Mouse (Mus musculus): ENCODE results near the gene Patl1.
"Not testable (repeated sequence)": the region's sequence is repeated elsewhere in the genome, so short reads cannot be mapped to it uniquely, and the experiment has no call there.

Patl1 gene

DNA sequence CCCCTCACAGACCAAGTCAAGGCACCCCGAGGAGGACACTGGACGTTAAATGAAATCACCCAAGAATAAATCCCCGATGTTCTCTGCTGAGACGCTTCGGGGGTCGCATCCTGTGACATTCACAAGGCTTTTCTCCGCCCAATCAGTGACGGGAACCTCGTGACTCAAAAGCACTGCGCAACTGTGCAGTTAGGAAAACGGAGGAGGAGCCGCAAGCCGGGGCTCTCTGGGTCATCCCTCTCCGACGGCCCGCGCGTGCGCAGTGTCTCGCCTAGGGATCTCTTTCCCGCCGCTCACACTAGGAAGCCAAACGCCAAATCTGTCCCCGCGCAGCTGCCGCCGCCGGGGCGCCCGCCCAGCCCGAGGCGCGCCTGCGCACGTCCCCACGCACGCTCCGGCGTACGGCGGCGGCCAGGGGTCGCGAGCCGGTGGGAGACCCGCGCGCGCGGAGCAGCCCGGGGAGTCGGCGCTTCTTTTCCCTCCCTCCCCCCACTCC, at the start of gene Patl1:
TSS of gene Patl1 (plus strand) at position 363 of the 496 bp plus-strand sequence.
- DNase-seq: peak; percentile 98

DNA sequence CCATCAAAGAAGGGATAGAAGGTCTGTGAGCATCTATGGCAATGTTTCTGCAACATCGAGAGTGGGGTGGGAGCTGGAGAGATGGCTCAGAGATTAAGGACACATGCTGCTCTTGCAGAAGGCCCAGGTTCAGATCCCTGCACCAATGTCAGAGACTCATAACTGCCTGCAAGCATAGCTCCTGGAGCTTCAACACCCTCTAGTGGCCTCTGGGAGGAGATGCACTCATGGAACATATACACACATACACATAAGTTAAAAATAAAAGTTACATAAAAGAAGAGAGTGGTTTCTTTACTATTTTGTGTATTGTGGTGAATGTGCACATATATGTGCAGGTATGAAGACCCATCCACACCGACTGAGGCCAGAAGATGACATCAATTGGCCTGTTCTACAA, 44.4 kb upstream of the Patl1 start:
- DNase-seq: no peak

DNA sequence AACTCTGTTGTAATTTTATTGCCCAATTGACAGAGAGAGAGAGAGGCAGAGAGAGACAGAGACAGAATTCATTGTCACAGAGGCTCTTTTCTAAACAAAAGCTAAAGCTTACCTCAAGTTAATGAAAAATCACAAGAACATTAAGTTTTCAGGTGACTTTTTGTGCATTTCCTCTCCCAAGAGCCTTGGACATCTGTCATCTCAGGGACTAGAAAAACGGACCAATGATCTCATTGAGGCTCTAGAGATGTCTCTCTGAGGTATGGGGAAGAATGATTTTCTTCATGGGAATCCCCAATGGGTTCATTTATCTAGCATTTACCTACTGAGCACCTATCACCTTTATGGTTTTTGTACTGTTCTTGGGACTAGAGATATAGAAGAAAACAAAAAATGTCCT, 37.2 kb upstream of the Patl1 start, which contains the start of gene Olfr1419:
TSS of gene Olfr1419 (minus strand) at position 101 of the 400 bp plus-strand sequence.
- DNase-seq: no peak

DNA sequence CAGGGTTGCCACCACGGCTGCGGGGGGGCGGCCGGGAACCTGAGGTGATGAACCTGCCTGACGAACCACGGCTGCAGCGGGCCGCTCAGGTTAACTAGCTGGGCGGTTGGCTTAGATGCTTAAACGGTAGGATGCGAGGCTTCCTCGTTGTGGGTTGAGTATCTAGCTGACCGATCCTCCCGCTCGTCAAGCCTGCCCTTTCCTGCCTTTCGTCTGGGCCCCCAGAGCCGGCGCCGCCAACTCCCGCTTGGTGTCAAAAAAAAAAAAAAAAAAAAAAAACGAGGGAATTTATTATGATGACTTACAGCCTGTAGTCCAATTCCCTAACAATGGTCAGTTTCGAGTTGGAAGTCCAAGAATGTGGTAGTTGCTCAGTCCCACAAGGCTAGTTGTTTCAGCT, 33.8 kb upstream of the Patl1 start:
- DNase-seq: not testable (repeated sequence)

DNA sequence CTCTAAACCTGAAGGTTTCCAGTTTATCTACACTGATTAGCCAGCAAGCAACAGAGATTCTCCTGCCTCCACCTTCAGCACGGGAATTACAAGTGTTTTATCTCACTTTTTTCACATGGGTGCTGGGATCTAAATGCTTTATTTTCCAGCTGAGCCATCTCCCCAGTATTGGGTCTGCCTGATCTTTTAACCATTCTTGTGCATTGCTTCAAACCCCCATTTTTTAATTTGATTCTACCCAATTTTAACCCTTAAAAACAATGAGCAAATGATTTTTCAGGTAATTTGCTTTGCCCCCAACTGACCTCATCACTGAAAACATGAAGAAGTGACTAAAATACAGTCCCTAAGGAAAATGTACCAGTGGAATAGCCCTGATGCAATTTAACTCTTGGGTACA, 25.9 kb upstream of the Patl1 start, which contains the start of gene Olfr1420:
TSS of gene Olfr1420 (plus strand) at position 301 of the 400 bp plus-strand sequence.
- no peak for DNase-seq

DNA sequence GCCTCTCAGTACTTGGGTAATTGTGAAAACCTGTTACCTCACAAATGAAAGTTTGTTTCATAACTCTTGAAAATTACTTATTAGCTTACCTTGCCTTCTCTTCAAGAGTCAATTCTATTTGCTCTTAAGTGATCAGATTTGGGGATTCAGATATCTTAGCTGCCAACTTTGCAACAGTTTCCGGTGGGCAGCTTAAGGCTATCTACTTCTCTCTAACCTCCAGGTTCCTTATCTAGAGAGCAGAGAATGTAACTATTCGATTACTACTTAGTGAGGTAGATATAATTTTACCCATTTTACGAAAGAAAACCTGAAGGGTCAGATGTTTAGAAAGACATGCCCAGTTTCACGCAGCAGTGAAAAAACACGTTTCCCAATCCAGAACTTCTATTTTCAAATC, 1.2 kb upstream of the Patl1 start:
- no peak for DNase-seq

DNA sequence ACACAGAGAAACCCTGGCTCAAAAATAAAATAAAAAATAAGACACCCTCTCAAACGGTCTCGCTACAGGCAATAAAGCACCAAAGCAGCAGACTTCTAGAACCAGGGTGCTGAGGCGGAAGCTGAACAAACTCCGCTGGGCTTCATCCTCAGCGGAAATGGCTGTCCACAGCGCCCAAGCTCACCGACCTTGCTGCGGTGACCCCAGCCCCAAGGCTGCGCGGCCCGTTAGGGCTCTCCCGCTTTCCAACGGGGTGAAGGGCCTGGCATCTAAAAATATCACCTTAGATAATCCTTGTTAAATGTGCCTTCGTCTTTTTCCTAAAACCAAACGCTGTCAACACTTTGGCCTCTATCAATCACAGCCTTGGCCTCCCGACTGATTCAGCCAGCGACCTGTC, 596 bp upstream of the Patl1 start:
- DNase-seq: no peak

DNA sequence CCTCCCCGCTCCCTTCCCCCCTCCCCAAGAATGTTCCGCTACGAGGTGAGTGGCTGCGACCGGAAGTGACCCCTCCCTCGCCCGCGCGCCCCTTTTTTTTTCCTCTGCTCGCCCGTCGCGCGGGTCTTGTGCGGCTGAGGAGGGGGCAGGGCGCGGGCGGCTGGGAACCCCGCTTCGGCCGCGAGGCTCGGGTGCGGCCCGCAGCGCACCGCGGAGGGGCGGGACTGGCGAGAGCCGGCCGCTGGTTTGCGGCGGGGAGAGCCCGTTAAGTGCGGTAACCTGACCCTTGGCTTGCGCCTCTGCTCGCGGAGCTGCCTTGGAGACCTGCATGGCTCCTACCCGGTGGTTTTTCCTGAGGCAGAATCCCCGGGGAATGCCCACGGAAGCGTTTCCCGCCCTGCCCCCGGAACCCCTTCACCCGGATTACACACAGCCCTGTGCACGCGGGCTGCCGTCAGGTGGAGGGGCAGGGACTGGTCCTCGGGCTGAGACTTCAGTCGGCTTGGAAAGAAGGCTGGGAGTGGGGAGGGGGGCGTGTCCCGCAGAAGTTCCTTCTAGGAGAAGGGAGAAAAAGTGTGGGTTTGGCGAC, 428 bp downstream of the Patl1 start:
- DNase-seq: peak; percentile 63

DNA sequence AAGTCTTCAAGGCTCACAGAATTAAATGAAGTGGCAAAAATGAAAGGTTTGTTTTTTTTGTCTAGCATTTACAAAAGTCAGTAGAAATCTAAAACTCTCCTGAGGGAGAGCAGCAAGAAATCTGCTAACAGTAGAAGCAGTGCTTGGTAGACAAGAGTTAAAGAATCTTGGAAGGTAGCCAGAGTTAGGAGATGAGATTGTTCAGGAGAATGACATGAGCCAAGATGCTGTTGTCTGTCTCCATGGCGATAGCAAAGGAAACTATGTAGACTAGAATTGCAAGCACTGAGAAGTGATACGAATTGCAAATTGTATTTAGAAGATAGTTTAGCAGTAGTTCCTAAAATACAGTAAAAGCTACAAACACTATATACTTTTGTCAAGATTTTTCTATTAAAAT, 3.6 kb downstream of the Patl1 start:
- peak; percentile 70 for DNase-seq

DNA sequence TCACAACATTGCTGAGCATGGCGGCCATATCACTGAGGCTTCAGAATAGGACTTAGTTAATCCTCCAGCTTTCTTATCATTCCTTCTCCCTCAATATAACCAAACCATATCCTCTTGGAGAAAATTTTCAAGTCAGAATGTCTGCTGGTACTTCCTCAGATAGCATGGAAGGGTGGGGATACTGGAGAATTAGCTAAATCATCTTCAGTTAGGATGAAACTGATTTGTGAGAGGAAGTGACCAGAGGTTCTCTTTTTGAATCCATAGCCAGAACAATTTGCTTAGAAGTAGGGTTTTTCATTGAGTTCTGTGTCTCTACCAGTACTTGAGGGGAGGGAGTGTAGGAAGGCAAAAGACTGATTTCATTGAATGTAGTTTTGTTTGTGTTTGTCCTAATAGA, 9.9 kb downstream of the Patl1 start:
- DNase-seq: no peak

DNA sequence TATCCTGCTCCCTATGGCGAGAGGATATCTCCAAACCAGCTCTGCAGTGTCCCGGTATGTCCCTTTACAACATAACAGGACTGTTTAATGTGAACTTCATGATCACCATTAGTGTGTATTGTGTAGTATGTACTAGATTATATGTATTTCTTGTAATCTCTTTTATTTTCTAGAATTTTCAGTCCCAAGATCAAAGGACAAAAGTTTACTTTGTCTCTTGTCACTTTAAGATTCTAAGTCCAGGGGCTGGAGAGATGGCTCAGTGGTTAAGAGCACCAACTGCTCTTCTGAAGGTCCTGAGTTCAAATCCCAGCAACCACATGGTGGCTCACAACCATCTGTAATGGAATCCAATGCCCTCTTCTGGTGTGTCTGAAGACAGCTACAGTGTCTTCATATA, 10.3 kb downstream of the Patl1 start:
- not testable (repeated sequence) for DNase-seq

DNA sequence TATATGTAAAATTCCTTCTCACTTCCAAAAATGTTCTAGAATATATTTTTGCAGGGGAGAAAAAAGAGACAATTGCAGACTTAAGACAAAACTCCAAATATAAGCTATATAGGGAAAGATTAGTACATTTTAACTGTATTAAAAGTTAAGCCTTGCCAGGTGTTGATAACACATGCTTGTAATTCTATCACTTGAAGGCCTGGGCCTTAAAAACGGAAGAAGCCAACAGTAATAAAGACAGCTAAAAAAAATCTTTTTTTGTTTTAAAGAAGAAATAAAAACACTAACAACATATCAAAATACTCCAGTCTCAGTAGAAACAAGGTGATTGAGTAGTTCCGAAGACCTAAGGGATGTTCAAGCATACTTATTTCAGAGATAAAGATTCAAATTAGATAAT, 14.2 kb downstream of the Patl1 start:
- no peak for DNase-seq

DNA sequence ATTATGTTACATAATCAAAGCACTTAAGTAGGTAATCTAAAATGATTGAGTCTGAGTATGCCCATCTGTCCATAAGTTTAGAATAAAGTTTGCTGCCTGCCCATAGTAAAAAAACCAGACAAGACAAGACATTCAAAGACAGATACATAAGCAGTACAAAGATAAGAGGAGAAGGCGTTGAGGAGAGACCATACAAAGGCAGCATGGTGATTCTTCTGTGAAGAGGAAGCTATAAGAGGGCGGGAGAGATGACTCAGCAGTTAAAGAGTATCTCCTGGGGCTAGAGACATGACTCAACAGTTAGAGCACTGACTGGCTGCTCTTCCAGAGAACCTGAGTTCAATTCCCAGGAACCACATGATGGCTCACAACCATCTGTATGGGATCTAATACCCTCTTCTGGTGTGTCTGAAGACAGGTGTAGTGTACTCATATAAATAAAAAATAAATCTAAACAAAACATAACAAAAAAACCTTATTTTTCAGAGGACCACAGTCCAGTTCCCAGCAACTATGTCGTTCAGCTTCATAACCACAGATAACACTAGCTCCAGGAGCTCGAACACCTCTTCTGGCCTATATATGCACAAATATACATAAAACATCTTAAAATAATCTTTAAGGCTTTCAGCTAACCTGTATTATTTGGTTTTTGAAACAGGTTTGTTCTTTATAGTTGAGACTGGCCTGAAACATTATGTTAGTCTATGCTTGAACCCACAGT, 16.0 kb downstream of the Patl1 start:
- no peak for DNase-seq

DNA sequence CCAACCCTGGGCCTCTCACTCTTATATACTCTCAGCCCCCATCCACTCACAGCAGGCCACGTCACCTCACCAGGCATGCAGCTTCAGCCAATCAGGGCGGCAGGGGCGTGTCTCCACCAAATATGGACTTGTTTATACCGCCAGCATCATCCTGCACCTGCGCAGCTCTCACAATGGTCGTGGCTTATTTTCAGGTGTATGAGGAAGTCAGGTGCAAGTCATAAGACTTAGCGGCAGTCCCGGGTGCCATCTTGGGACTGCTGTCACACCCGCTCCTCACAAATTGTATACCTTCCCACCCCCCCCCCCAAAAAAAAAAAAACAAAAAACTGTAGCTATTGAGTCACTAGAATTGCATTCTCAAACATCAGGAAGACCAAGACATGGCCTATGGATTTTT, 34.3 kb downstream of the Patl1 start:
- not testable (repeated sequence) for DNase-seq

DNA sequence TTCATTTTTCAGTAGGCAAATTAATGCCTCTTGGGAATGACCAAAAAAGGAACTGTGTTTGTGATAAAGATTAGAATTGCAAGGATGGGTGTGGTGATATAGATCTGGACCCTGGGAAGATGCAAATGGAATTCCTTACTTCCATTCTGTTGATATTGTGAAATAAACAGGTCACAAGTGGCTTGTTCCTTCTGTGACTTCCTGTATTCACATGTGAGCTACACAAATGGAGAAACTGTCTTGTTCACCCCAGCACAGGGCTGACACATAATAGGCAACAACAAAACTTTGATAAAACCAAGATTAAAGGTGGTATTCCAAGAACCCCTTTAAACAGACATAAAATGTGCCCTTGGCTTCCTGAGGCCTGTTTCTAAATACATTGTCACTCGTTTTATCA, 37.7 kb downstream of the Patl1 start:
- DNase-seq: no peak

DNA sequence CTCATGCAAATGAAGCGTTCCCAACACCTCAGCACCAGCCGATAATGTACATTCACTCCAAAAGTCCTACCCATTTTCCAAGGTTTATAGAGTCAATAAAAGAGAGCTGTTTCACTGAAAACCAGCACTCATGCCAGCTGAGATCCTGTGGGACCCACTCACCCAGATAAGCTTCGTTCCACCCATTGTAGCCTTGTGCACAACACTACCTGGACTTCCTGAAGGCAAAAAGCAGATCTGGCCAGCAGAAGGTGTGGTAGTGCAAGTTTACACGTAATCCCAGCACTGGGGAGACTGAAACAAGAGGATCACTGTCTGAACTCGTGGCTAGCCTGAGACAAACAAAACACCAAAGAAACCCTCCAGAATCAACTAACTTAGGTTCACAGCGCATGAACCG, 38.5 kb downstream of the Patl1 start:
- no peak for DNase-seq

DNA sequence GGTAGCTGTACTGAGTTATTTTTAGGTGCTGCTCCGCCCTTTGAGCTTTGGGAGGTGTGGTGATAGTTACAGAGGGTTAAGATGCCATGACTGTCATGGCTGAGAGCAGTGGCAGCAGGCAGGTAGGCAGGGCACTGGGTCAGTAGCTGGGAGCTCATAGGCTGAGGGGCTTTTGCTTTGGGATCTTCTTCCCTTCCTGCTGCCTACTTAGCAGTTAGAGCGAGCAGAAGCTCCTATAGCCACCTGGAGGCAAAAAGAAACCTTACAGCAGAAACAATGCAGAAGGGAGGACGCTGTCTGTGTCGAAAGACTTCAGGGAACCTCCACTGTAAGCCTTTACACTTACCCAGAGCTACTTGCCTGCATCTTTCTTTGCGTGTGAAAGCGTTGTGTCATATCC, 42.0 kb downstream of the Patl1 start:
- no peak for DNase-seq

DNA sequence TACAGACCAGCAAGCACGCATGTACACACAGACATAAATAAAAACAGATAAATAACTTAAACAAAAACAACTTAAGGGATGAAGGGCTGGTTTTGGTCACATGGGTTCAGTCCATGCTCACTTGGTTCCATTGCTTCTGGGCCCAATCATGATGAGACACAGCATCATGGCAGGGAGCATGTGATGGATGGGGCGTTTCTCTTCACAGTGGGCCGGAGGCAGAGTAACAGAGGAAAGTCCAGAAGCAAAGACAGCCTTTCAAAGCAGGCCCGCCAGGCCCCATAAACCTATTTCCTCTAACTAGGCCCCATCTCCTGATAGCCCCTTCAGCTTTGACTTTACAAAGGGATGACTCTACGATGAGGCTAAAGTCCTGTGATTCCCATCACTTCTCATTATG, 44.4 kb downstream of the Patl1 start:
- no peak for DNase-seq

DNA sequence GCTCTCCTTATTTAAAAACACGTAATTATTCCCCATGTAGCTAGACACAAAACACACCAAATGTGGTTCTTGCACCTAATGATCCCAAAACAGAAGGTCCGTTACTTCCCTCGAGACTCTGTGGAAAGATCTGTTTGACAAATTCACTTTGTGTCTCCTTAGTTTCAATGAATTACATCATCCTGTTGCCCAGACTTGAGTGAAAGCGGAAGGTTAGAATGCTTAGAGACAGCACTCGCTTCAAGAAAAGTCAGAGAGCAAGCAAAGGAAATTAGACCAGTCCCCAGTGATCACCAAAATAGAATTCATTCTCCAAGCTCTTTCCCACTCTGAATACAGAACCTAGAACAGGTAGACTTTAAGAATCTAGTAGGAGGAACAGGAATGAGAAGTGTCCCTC, 45.2 kb downstream of the Patl1 start:
- no peak for DNase-seq

DNA sequence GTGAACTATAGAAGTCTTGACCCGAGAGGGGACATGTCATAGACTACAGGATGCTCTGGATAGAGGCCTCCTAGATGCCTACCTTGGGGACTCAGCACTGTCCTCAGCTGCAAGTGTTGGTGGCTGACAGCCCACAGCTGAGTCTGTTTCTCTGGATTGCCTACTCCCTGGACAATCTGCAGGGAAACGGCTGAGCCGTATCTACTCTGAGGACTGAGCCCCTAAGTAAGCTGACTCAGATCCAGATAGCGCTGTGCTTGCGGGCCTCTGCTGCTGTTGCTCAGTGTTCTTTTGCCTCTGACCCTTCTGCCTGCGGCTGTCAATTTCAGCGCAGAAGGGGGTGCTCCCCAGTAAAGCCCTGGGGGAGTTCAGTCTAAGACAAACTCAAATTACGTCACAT, 45.6 kb downstream of the Patl1 start:
- no peak for DNase-seq

DNA sequence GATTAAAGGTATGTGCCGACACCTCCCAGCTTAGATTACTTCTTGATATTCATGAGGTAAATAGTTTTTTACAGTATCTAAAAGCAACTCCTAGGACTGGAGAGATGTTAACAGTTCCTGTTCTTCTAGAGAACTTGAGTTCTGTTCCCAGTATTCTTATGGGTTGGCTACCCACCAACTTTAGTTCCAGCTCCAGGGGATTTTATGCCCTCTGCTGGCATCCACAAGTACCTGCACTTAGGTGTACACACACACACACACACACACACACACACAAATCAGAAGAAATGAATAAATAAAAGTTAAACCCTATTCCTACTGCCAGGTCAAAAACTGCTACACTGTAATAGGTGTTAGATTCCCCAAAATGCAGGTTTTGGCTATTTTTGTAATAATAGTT, 52.1 kb downstream of the Patl1 start:
- no peak for DNase-seq

DNA sequence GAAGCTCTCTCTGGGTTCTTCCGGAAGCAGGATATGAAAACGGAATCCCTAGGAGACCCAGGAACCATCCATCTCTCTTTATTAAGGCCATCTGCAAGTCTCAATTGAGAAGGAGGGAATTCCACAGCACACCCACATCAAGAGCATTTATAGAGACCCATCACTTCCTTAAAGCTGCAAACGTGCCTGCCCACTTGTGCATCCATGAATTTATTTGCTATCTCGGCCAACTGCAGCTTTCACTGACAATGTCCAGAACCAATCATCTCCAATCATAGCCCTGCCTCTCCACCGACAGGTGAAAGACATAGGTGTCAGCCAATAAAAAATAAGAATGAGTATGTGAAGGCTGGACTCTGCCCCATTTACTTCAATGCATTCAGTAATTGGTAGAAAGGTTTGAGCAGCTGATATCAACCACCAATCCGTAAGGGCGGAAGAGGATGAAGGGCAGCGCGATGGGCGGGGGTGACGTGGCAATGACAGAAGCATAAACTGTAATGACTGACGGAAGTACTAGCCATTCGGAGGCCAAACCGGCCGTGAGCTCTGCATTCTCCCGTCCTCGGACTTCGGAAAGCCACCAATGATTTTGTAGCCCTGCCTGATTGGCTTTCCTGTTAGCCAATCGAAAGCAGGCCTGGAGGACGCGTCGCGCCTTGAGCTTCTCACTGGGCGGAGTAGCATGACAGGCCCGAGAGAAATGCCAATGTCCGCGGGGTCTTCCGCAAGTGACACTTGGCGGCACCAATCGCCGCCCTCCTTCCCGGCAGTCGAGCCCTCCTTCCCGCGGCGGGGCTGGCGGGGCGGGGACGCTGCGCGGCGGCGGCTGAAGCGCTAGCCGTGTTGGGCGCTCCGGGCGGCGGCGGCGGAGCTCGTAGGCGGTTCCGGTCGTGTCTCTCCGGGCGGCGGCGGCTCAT, 53.1 kb downstream of the Patl1 start, which contains the start of gene Osbp:
TSS of gene Osbp (plus strand) at position 919 of the 920 bp plus-strand sequence.
- DNase-seq: peak; percentile 100

DNA sequence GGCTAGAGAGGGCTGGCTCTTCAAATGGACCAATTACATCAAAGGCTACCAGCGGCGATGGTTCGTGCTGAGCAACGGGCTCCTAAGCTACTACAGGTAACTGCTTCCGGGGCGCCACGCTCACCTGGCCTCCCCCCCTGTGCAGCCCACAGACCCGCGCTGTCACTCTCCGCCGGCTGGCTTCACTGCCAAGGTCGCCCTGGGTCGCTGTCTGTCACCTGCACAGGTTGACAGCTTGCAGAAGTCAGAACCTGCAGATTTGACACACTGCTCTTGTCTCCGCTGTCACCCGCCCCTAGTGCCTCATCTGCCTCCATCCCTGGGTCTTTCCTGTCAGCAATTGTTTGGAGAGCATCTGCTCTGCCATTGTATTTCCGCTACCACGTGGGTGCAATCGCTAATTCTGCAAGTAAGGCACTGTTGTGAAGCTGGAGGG, 54.0 kb downstream of the Patl1 start:
- peak; percentile 50 for DNase-seq
